Mouse (Mus musculus): ENCODE data around the gene Inpp5b.

DNA sequence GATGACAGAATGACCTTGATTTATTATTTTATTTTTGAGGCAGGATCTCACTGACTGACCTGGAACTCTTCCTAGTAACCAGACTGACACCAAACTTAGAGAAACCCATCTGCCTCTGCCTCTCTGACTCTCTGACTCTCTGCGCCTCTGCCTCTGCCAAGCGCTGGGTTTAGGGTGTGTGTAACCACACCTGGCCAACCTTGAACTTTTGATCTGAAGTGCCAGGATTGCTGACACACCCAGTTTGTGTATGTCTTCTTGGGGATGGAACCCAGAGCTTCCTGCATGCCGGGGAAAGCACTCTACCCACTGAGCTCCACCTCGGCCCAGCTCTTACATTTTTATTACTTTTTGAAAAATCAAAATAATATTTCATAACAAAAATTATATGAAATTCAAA, 77.2 kb downstream of the Inpp5b start:
- TF ChIP-seq MYOD1 (IDR thresholded peaks at IDR 0.05; ENCODE audit: control insufficient read depth in 1 of 3, insufficient read length in 2 of 3, low read depth in 2 of 3) (no peak), POLR2A (IDR thresholded peaks at IDR 0.05; ENCODE audit: insufficient read length, low read depth) (no peak), POLR2AphosphoS2 (IDR thresholded peaks at IDR 0.05; ENCODE audit: insufficient read length, low read depth) (no peak), USF1 (IDR thresholded peaks at IDR 0.05; ENCODE audit: low read depth) (no peak), MYOG (IDR thresholded peaks at IDR 0.05; ENCODE audit: control insufficient read depth in 1 of 3, insufficient read depth in 1 of 3, insufficient read length in 2 of 3, low read depth in 2 of 3) (no peak), CEBPB (IDR thresholded peaks at IDR 0.05; ENCODE audit: insufficient read depth, poor library complexity, severe bottlenecking) (no peak), TCF12 (IDR thresholded peaks at IDR 0.05; ENCODE audit: insufficient read depth, poor library complexity, severe bottlenecking) (no peak), MAX (IDR thresholded peaks at IDR 0.05; ENCODE audit: low read depth) (no peak), SRF (IDR thresholded peaks at IDR 0.05; ENCODE audit: control insufficient read depth, insufficient read length, low read depth) (no peak), E2F4 (IDR thresholded peaks at IDR 0.05; ENCODE audit: insufficient read depth) (no peak), TCF3 (IDR thresholded peaks at IDR 0.05; ENCODE audit: insufficient read length, low read depth) (no peak)

Measured in myocyte (in vitro differentiated cells).